Mouse (Mus musculus) 416B (cell line): ENCODE data around the gene Eif4h.
A peak's percentile ranks its signal among the peaks of the same experiment; 100 is the strongest.

Source experiments
- DNase-seq: peaks from one replicate; pipeline ENCODE4 v3.0.0; 2011; ENCODE audit warnings: low read depth

Eif4h gene

DNA sequence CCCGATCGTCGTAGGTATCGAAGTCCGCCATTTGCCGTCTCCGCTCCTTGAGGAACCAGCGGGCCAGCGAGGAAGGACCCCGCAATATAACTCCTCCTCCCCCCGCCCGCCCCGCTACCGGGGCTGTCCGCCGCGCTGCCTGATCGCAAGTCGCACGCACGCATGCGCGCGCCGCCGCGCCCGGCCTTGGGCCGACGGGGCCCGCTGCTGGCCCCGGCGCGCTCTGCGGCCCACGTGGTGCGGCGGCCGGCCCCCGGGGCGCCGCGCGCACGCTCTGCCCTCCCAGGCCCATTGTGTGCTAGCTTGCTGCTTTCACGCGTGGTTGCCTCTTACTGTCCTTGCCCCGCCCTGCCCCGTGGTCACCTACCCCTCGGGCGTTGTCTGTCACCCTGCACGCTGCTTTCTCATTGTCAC is at the start of gene Eif4h:
TSS of gene Eif4h (minus strand) at position 222 of the 414 bp plus-strand sequence.
- peak; percentile 95 for DNase-seq

DNA sequence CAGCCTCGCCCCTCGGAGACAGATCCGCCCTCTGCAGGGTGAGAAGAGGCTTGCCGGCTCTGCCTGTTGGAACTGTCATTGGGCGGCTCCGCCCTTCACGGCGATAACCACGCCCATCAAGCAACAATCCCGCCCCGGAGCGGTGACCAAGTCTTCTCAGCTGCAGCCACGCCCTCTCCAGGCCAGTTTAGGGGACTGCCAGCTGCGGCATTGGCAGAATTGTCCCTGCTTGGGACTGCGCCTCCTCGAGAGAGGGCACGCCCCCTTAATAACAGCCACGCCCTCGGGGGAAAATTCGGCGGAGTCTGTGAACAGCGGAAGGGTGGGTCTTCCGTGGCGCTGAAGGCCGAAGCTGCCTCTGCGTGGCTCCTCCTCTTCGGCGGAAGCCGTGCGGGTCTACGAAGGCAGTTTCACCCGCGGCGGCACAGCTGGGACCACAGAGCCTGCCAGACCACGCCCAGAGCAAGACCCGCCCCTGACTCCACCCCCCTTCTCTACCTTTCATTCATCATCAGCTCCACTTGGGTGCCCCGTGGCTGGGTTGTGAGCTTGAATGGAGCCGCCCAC is 49.5 kb upstream of the Eif4h start:
- DNase-seq: peak; percentile 100

DNA sequence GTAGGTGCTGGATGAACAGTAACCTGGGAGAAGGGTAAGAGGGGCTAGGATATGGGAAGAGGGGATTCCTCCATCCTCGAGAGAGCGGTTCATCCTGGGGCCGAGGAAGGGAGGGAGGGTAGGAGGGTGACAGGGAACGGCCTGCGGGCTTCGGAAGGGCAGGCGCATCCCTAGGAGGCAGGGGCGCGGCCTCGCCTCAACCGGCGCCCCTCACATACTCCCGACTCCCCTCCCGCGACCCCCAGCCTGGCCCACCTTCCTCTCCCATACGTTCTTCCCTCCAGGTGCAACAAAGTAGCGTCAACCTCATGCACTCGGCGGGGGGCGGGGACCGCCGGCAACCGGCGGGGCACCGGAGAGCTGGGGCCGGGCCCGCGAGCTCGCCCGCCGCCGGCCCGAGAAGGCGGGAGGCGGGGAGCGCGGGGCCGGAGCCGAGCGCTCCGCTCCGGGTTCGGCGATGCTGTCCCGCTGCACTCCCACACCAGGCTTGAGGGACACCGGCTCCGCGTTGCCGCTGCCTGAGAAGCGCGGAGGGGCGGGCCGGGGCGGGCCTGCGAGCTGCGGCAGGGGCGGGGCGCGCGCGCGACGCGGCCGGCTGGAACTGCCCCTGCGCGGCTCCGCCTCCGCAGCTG is 48.9 kb upstream of the Eif4h start, which contains the start of gene Limk1:
TSS of gene Limk1 (minus strand) at position 513 of the 632 bp plus-strand sequence.
- no peak for DNase-seq

DNA sequence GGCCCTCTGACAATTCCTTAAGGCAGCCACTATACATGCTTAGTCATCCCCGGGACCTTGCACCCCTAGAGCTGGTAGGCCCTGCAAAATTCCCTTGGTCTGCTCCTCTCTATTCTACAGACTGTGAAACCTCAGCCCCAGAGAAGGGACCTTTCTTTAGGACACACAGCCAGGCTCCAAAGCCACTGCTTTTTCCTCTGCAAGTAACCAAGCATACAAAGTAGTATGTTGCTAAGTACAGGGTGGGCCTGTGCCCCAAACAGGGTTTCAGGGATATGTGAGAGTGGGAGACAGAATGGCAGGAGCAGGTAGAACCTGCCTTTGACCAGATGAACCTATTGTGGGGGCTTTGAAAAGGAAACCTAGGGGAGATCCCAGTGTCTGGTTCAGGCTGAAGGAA is 47.9 kb upstream of the Eif4h start:
- DNase-seq: no peak

DNA sequence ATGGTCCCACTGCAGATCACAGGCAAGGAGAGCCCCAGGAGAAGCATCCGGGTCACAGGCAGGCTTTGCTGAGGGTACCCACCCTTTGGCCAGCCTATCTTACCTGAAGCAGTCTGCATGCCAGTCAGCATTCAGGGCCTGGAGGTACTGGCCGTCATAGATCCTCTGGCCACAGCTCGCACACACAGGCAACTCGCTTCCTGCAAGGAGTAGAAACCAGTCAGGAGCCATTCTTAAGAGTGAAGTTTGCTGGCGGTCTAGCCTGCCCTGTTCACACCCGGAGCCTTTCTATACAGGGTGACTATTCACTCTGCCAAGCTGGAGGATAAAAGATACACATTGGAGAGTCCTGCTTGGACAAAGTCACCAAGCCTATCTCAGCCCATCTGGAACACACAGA is 47.3 kb upstream of the Eif4h start:
- no peak for DNase-seq

DNA sequence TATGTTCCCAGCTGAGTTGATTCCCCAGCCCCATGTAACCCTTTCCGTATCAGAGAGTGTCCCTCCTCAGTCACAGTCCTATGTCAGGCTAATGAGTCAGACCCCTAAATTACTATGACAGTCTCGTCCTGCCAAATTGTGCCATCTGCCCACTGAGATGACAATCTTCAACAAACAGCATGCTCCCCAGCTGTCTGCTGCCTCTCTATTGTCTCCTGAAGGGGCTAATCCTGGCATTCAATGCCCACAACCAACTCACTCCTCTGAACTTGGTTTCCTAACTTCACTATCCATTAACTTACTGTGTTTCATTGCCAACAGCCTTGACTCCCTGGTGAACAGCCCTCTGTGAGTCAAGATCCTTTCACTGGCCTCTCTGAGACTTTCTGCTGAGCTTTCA is 45.1 kb upstream of the Eif4h start:
- DNase-seq: no peak

DNA sequence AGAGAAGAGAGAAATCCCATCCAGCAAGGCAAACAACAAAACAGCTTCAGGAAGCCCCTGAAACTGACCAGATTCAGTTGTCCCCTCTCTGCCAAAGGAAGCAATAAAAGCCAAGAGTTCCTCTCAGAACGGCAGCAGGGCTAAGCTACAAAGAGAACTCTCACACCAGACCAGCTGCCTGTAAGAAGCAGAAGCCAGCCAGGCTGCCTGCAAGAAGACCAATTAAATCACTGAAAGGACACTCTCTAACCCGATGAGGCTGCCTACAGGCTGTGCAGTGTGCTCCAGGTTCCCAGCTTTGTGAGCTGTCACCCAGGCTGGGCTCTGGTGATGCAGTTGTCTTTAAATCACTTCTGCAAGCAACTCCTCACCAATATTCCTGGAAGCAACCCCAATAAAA is 44.5 kb upstream of the Eif4h start:
- DNase-seq: no peak

DNA sequence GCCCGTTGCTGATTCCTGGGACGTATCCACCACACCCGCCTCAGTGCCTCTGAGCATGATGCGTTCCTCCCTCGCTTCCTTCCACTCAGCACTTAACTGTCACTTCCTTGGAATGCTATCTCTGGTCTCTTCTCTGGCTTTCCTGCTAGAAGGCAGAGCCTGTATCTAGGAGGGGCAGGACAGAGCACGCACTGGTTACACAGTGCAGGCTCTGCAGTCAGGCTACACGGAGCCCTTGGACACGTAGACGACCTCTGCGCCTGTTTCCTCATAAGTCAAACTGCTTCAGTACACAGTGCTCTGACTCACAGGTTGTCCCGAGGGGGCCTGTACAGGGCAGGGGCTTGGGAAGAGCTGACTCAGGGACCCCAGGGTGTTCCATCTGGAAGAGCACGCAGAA is 40.9 kb upstream of the Eif4h start:
- no peak for DNase-seq

DNA sequence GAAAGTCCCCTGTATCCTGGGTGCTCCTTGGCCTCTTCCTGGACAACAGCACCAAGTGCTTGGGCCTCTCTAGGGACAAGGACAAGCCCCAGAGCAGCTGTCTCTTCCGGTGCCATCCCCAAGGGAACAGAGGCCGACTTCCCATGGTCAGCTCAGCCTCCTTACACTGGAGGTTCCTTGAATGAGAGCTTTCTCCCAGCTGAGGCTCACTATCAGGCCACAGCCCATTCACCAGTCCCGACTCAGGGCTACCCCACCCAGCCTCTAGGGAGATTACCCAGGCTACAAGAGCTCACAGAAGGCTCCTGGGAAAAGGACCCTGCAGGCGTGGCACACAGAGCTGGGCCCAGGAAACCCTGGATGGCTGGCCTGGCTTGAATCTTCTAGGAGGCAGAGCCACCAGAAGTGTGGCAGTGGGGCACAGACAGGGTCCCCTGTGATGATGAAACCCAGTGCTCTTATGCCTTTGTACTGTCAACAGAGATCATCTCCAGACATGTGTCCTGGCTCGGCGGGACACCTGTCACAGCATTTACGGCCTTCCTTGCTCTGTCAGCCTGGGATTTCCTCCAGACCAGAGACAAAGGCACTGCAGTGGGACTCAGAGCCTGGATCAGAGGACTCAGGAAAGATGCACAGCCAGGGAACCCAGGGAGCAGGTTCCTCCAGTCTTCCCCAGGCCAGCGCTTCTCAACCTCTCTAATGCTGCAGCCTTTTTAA is 39.7 kb upstream of the Eif4h start:
- DNase-seq: no peak

DNA sequence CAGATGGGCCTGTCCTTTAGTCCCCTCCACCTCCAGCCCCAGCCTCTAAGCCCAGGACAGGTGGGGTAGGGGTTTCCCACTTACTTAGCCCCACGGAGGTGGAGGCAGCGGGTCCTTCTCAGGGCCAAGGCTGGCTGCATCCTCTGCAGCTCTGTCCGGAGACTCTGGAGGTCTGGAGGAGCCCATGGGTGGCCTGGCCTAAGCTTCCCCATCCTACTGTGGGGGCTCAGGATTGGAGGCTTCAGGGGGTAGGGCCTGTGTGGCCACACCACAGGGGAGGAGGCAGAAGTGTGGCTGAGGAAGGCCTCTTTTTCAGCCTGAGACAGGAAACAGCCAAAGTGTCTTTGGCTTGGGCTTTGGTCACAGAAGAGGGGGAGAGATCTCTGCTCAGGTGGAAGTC is 38.7 kb upstream of the Eif4h start:
- peak; percentile 74 for DNase-seq

DNA sequence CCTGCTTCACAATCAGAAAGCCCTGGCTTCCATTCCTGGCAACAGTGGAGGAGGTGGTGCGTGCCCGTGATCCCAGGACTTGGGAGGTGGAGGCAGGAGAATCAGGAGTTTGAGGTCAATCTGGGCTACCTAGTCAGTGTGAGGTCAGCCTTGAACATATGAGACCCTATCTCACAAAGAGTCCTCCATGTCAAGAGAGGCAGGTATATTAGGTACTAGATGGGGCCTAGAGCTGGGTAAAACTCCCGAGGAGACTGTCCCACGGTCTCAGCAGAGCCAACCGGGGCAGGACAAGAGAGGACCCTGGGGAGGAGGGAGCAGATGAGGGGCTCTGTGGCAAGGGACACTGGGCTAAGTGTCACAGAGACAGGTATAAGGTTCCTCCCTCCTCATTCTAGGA is 38.2 kb upstream of the Eif4h start:
- no peak for DNase-seq

DNA sequence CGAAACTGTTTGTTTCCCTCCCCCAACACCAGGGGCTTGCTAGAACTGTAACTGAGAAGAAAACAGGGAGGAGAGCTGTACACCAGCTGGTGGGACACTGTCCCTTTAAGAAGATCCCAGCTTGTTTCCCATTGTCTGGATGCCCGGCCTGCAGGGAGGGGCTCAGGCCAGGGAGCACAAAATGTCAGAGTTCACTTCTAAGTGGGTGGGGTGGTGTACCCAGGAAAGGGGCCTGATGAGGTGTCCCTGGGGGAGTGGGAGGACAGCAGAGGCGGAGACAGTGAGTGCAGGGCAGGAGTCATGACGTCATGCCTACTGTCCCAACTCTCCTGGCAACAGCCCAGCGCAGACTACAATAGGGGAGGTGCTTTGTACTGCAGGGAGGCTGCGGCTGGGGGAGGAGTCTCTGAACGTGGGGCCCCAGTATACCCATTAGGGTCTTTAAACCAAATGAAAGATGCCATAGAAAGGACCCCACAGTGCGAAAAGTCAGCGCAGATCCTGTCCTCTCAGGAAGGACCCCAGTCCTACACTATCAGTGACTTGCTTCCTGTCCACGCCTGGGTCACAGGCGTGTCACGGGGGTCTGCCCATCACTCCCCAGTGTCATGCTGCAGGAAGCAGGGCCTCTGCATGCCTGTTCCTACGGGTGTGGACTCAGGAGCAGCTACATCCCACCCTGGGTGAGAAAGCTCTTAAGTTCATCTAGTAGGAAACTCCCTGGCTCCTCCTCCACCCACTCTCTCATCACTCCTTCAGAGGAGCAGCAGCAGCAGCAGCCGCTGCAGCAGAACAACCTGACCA is 36.9 kb upstream of the Eif4h start:
- DNase-seq: peak; percentile 85

DNA sequence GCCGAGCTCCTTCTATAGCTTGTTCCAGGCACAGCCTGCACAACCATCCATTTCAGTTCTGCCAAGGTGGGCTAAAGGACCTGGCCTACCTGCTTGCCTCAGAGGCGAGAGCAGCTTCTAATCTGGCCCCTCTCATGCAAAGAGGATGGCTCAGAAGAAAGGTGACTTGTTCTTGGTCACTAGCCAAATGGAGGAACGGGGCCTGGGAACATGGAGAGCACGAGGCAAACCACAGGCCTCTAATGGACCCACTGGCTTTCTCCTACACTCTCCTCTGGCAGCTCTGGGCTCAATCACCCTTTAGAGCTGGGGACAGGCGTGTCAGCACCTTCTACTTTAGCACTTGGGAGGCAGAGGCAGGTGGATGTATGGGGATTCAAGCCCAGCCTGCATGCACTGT is 35.7 kb upstream of the Eif4h start:
- DNase-seq: no peak

DNA sequence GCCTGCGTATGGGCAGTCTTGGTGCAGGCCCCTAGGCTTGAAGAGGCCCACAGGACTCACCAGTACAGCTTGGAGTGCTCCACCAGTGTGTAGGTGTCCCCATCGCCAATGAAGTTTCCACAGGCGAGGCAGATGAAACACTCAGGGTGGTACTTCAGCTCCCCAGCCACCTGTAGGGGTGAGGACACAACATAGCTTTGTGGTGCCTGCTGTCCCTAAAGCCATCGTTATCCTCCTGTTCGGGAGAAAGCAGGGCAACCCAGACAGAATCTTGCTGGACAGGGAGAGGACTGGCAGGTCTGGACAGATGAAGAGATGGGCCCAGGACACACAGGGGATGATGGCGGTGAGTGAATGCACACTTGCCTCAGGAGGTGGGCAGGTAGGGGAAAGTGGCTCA is 33.3 kb upstream of the Eif4h start:
- no peak for DNase-seq

DNA sequence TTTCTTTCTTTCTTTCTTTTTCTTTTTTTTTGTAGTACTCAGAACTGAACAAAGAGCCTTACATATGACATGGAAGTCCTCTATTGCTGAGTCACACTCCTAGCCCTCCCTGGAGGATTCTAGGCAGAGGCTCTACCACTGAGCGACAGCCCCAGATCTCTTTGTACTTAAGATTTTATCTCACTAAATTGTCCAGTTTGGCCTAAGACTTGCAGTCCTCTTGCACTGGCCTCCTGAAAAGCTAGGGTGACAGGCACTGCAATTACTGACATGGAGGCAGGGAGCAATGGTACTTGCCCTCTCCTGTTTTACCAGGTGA is 32.9 kb upstream of the Eif4h start:
- no peak for DNase-seq

DNA sequence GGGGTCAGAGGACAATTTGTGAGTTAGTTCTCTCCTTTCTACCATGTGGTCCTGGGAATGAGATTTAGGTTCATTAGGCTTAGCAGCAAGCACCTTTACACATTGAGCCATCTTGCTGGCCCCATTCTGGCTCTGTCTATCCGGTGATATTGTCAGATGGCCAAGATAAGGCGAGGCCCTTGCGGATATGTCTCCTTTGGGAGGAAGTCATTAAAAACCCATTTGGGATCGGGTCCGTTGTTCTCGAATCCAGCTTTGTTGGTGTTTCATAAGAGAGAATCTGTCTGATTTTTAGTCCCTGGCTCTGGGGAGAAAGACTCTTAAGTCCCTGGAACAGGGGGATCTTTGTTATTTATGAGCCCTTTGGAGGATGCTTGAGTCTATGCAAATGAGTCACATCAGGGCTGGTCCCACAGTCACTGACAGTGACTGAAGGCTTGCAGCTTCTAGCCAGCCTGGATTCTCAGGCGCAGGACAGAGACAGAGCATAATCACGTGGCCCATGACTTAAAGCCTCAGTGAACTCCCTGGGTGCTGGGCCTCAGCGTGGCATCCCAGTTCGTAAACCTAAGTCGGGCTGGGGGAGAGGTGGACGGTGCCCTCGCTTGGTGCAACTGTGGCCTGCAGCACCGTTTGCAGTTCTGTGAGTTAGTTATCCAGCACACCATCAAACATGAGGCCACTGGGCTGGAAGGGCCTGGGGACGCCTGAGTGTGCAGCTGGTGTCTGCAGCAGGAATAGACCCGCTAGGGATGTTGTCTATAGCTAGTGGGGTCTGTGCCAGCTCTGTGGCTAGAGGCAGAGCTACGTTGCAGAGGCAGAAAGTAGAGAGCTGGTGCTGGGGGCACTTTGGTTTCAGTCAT is 32.3 kb upstream of the Eif4h start:
- no peak for DNase-seq

DNA sequence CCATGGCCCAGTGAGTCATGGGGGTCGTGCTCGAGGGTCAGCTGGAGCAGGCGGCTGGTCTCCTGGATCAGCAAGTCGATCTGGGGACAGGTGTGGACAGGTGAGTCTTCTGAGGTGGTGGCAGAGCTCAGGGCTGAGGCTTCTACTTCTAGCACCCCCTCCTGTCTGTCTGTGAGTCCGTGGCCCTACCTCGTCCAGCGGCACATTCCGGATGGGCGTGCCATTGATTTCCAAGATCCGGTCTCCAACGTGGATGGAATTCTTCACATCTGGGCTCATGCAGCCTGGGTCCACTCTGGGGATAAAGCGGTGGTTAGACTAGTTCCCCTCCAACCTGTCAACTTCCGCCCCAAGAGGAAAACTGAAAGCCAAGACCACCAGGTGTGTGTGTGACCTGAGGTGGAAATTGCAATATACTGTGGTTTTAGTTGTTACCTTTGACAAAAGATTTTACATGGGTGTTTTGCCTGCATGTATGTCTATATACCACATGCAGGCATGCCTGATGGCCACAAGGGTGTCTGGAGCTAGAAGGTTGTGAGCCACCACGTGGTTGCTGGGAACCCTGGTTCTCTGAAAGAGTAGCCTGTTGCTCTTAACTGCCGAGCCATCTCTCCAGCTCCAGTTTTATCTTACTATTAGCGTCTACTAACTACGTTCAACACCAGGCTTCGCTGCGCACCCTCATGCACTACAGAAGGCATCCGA is 29.9 kb upstream of the Eif4h start:
- DNase-seq: no peak

DNA sequence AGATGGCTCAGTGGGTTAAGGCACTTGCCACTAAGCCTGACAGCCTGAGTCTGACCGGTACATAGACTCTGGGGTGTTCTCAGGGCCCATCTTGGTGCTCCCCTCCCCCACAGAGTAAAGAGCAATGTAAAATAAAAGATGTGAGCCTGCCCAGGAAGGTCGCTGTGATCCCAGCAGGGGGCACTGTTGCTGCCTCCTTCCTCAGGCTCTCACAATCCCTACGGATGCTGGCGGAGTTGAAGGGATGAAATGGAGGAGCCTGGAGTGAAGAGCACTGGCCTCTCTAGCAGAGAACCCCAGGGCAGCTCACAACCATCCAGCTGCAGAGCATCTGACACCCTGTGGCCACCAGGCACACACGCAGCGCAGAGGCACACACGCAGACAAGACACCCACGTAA is 29.2 kb upstream of the Eif4h start:
- DNase-seq: no peak

DNA sequence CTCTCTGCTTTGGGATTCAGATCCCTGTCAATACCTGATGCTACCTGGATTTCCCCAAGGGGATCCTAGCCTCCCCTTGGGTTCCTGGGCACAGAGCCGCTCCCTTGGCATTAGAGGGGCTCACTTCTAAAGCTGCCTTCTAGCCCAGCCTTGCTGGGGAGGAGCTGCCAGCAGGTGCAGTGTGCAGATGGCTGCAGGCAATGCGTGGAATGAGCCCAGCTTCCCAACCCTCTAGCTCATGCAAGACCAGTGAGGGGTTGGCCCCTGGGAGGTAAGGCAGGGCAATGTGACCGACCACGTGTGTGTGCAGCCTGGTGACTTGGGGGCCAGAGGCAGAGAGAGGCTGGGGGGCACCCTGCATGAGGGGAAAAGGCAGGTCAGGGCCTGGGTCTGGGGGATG is 17.4 kb upstream of the Eif4h start:
- no peak for DNase-seq

DNA sequence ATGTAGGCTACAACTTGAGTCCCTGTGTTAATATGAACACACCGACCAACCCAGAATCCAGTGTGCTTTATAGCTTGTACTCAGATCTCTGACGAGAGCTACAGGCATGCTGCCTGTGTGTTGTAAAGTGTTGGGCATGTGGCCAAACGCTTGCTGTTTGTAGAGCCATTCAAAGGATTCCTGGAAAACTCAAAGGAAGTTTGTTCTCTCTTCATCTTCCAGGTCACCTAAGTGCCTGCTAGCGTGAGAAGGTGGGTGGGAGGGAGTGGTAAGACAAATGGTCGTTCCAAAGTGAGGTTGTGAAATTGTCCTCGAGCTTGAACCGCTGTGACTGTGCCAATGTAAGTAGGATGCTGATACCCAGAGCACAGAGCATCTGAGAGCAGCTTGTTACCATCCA is 12.7 kb upstream of the Eif4h start:
- no peak for DNase-seq

DNA sequence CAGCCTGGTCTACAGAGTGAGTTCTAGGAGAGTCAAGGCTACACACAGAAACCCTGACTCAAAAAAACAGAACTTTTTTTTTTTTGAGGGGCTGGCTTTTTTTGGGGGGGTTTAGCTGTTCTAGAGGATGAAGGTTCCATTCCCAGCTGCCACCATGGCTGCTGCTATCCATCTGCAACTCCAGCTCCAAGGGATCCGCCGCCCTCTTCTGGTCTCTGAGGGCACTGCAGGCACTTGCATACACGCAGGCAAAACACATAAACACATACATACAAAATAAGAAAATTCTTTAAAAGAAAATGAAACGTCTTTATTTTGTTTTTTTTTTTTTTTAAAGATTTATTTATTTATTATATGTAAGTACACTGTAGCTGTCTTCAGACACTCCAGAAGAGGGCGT is 11.6 kb upstream of the Eif4h start:
- DNase-seq: peak; percentile 76
